Mouse (Mus musculus) midbrain, embryonic 12.5 days (tissue): Measurements from ENCODE around the gene Slc37a1. TPM values are rescaled to one million over a fixed set of nuclear protein-coding genes. Genes with fewer than 3 reads are reported as not detected.

Source experiments
- ATAC-seq: fragments of 200-750 bp; cut with Nextera tagmentation; 2 replicates; pipeline ENCODE4 v1.8.0; 2017; ENCODE audit warnings: low read depth, moderate TSS enrichment, moderate library complexity; ENCODE audit not compliant: low FRiP score
- H3K27ac ChIP-seq: fragments of 300-500 bp; sonication (generic); replicated peaks from 2 replicates; pipeline ENCODE4 v1.5.1; 2016; ENCODE audit warnings: mild to moderate bottlenecking
- H3K27me3 ChIP-seq: fragments of 300-500 bp; sonication (generic); 2 replicates; pipeline ENCODE4 v1.6.1; 2016; ENCODE audit warnings: mild to moderate bottlenecking
- H3K36me3 ChIP-seq: fragments of 300-500 bp; sonication (generic); 2 replicates; pipeline ENCODE4 v1.6.1; 2016
- H3K4me1 ChIP-seq: fragments of 300-500 bp; sonication (generic); 2 replicates; pipeline ENCODE4 v1.6.1; 2016
- H3K4me2 ChIP-seq: fragments of 300-500 bp; sonication (generic); replicated peaks from 2 replicates; pipeline ENCODE4 v1.6.1; 2016; ENCODE audit warnings: mild to moderate bottlenecking, moderate library complexity
- H3K4me3 ChIP-seq: fragments of 300-500 bp; sonication (generic); 2 replicates; pipeline ENCODE4 v1.5.1; 2016; ENCODE audit warnings: mild to moderate bottlenecking
- H3K9ac ChIP-seq: fragments of 300-500 bp; sonication (generic); replicated peaks from 2 replicates; pipeline ENCODE4 v1.6.1; 2016; ENCODE audit warnings: mild to moderate bottlenecking, moderate library complexity
- H3K9me3 ChIP-seq: fragments of 300-500 bp; sonication (generic); 2 replicates; pipeline ENCODE4 v1.6.1; 2016; ENCODE audit warnings: mild to moderate bottlenecking
- WGBS: fragments of 180-500 bp; shearing (Covaris S2); methylation state at CpG from one replicate; pipeline ENCODE4 v1.1.7; 2016; 5-methylcytosine and 5-hydroxymethylcytosine counted together
- polyA plus RNA-seq: library from polyadenylated mRNA; unstranded; fragments of >200 nt; fragmentation: Nextera tagmentation; extraction: Ambion mirVana; gene quantifications from 2 replicates; pipeline ENCODE4 v1.2.1, GENCODE M21; 2016

The Slc37a1 gene
- polyA plus RNA-seq, 1 experiment from 2014 or later: 9.3 TPM

GRCm38 (mm10) chr17:31280269-31280668 lies 6.3 kb upstream of the Slc37a1 start:
- ATAC-seq: no peak

DNA sequence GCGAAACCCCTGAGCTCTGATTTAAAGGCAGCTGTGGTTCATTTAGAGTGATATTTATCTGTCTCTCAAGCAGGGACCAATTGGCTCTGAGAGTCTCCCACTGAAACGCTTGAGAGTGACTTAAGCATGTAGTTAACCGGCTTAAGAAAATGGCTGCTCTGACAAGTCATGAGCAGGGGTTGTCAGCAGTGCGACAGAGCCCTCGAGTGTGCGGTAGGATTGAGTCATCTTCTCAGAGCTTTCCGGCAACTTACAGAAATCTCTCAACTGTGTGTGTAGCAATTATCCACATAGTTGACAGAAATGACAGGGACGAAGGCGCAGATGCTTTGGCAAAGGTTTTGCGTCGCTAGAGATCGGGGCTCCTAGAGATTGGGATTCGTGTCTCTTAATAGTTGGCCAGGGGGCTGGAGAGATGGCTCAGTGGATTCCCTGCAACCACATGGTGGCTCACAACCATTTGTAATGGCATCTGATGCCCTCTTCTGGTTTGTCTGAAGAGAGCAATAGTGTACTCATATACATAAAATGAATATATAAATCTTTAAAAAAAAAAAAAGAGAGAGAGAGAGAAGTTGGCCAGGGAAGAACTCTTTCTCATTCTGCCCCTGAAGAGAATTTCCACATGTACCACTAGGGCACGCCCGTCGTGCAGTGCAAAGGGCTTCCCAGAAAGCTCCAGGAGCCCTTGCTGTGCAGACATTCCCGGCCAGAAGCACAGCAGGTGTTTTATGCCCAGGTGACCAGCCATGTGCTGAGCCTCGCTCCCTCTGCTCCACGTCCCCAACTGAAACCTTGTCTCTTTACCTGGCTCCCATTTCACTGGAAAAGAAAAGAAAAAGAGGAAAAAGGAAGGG lies 4.5 kb upstream of the Slc37a1 start:
- Histone ChIP-seq H3K4me1 (peaks cover 18% of the 10 kb centered on the region), H3K4me2 (peak overlapping the region; percentile 9; the same call in 1 of the 2 replicates), H3K27me3 (peaks cover 10% of the 10 kb centered on the region; the same call in 1 of the 2 replicates), H3K4me3 (no peak overlapping the region), H3K27ac (no peak overlapping the region), H3K36me3 (no peaks in the 10 kb centered on the region), H3K9me3 (no peaks in the 10 kb centered on the region), H3K9ac (no peak overlapping the region)
- ATAC-seq: no peak
- 36% methylated on average over 19 of the region's 19 CpGs for WGBS

More at GRCm38 (mm10) chr17:31280269-31280668, 6.3 kb upstream of the Slc37a1 start:
- no peaks in the 10 kb centered on the region for H3K36me3 ChIP-seq
- H3K4me2 ChIP-seq: no peak overlapping the region
- H3K9ac ChIP-seq: no peak overlapping the region
- H3K4me3 ChIP-seq: no peak overlapping the region
- no peak overlapping the region for H3K27ac ChIP-seq
- no peaks in the 10 kb centered on the region for H3K9me3 ChIP-seq
- 83% methylated on average over 6 of the region's 6 CpGs for WGBS
- H3K4me1 ChIP-seq: peaks cover 25% of the 10 kb centered on the region
- H3K27me3 ChIP-seq: peaks cover 24% of the 10 kb centered on the region

DNA sequence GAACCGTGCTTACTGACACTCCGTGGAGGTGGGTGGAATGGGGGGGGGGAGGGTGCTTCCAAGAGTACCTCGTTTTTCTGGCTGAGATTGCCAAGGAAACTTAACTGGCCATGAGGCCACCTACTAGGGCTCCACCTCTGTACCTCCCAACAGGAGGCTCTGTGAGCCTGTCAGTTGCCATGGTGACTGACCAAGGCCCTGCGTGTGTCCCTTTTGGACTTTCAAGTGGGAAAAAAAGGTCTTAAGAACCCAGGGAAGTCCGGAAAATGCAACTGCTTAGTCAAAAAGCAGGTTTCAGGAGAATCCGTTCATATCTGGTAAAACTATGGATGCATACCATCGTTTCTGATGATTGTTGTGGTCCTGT lies 3.9 kb upstream of the Slc37a1 start:
- H3K4me3 ChIP-seq: no peak overlapping the region
- WGBS: 9% methylated on average over 7 of the region's 7 CpGs
- no peak overlapping the region for H3K9ac ChIP-seq
- H3K4me1 ChIP-seq: peaks cover 13% of the 10 kb centered on the region
- no peaks in the 10 kb centered on the region for H3K36me3 ChIP-seq
- no peak overlapping the region for H3K27ac ChIP-seq
- ATAC-seq: no peak
- peaks cover 10% of the 10 kb centered on the region; the same call in 1 of the 2 replicates for H3K27me3 ChIP-seq
- H3K9me3 ChIP-seq: no peaks in the 10 kb centered on the region
- peak overlapping the region; percentile 9; the same call in 1 of the 2 replicates for H3K4me2 ChIP-seq

DNA sequence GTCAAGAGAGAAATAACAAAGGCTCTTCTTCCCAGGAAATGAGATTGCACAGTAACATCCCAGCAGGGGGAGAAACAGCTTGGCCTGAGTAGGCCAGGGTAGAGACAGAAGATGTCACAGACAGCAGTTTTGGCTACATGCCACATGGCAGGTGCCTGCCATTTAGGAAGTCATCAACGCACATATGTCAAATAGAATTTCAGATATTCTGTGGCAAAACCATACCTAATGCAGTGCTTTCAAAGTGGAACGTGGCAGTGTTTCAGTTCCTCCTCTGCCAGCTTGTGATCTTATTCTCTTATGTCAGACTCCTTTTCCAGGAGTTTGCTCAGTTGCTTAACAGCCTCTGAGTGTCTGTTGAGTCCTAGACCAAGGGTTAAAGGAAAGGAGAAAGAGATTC lies 725 bp upstream of the Slc37a1 start:
- 83% methylated on average over 2 of the region's 2 CpGs for WGBS

DNA sequence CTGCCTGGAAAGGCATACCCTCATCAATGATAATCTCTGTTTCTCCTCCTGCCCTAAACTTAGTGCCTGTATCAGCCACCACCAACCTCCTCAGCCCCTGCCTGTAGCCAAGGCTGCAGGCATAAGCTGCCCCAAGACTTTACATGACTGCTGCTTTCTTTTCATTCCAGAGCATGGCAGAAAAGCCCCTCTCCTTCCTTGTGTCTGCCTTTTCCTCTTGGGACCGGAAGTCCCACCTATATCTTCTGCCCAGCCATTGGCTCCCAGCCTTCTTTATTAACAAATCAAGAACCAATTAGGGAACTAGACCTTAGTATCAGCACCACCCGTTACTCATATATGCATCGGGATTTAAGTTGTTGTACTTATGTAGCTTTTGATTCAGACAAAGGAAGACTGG lies 624 bp downstream of the Slc37a1 start:
- no peak overlapping the region for H3K4me3 ChIP-seq
- no peaks in the 10 kb centered on the region for H3K9me3 ChIP-seq
- no peak overlapping the region for H3K4me2 ChIP-seq
- WGBS: 86% methylated on average over 3 of the region's 3 CpGs
- H3K36me3 ChIP-seq: no peaks in the 10 kb centered on the region
- H3K27me3 ChIP-seq: peaks cover 7% of the 10 kb centered on the region; the same call in 1 of the 2 replicates
- no peak for ATAC-seq
- H3K9ac ChIP-seq: no peak overlapping the region
- H3K27ac ChIP-seq: no peak overlapping the region
- H3K4me1 ChIP-seq: peaks cover 7% of the 10 kb centered on the region

More for the DNA sequence above, 725 bp upstream of the Slc37a1 start:
- H3K9ac ChIP-seq: no peak overlapping the region
- no peak overlapping the region for H3K4me2 ChIP-seq
- H3K4me3 ChIP-seq: no peak overlapping the region
- H3K4me1 ChIP-seq: peaks cover 10% of the 10 kb centered on the region
- H3K27ac ChIP-seq: no peak overlapping the region
- H3K36me3 ChIP-seq: no peaks in the 10 kb centered on the region
- H3K27me3 ChIP-seq: peaks cover 12% of the 10 kb centered on the region; the same call in 1 of the 2 replicates
- ATAC-seq: no peak
- no peaks in the 10 kb centered on the region for H3K9me3 ChIP-seq

DNA sequence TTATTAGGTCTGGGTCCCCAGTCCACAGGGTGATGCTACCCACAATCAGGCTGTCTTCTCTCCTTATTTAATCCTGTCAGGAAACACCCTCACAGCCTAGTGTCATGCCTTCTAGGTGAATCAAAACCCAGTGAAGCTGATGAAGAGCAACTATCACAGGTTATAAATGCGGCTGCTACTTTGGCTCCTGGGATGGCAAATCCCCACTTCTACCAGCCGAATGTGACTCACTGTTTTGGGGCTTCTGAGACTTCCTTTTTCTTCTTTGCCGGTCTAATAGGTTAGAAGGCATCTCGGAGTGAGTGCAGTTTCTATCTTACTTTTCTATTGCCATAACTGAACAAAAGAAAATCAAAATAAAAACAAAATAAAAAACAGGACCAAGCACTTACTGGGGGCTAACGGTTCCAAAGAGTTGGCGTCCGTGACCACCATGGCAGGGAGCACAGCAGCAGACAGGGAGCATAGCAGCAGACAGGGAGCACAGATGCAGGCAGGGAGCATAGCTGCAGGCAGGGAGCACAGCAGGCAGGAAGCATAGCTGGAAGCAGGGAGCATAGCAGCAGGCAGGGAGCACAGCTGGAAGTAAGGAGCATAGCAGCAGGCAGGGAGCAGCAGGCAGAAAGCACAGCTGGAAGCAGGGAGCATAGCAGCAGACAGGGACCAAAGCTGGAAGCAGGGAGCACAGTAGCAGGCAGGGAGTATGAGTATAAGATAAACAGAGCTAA lies 2.6 kb downstream of the Slc37a1 start:
- Histone ChIP-seq H3K9ac (no peak overlapping the region), H3K27ac (no peak overlapping the region), H3K4me3 (no peak overlapping the region), H3K27me3 (peaks cover 5% of the 10 kb centered on the region; the same call in 1 of the 2 replicates), H3K4me1 (no peaks in the 10 kb centered on the region), H3K36me3 (no peaks in the 10 kb centered on the region), H3K4me2 (no peak overlapping the region), H3K9me3 (no peaks in the 10 kb centered on the region)
- no peak for ATAC-seq
- WGBS: 58% methylated on average over 7 of the region's 7 CpGs

- H3K9ac ChIP-seq: no peak overlapping the region
- no peak overlapping the region for H3K4me3 ChIP-seq
- no peaks in the 10 kb centered on the region for H3K9me3 ChIP-seq
- peaks cover 13% of the 10 kb centered on the region for H3K27me3 ChIP-seq
- no peak for ATAC-seq
- no peaks in the 10 kb centered on the region for H3K36me3 ChIP-seq
- H3K27ac ChIP-seq: no peak overlapping the region
- H3K4me2 ChIP-seq: no peak overlapping the region
- peaks cover 2% of the 10 kb centered on the region; the same call in 1 of the 2 replicates for H3K4me1 ChIP-seq
Observed at GRCm38 (mm10) chr17:31290311-31290710, 3.7 kb downstream of the Slc37a1 start.

DNA sequence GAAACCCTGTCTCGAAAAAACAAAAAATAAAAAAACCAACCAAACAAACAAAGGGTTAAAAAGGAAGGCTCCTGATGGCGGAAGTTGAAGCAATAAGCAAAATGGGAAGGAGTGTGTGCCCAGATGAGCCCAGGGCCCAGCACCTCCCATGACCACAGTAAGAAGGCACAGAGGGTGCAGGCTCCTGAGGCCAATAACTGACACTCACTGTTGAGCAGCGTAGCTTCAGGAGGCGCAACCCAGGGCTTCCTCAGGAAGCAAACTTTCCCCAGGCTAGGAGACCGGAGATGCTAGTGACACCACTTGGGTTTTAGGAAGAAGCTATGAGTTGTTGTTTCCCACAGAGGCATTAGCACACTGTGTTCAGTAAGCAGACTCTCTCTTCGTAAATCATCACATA lies 4.3 kb downstream of the Slc37a1 start:
- Histone ChIP-seq H3K4me2 (no peak overlapping the region), H3K9me3 (no peaks in the 10 kb centered on the region), H3K4me1 (peaks cover 8% of the 10 kb centered on the region; the same call in 1 of the 2 replicates), H3K9ac (no peak overlapping the region), H3K27me3 (peaks cover 19% of the 10 kb centered on the region), H3K36me3 (no peaks in the 10 kb centered on the region), H3K27ac (no peak overlapping the region), H3K4me3 (no peak overlapping the region)
- WGBS: 79% methylated on average over 6 of the region's 6 CpGs
- ATAC-seq: no peak

- Histone ChIP-seq H3K36me3 (no peaks in the 10 kb centered on the region), H3K4me1 (peaks cover 21% of the 10 kb centered on the region), H3K4me3 (no peak overlapping the region), H3K9ac (no peak overlapping the region), H3K27me3 (peaks cover 46% of the 10 kb centered on the region), H3K4me2 (no peak overlapping the region), H3K27ac (no peak overlapping the region), H3K9me3 (no peaks in the 10 kb centered on the region)
- no peak for ATAC-seq
- 86% methylated on average over 15 of the region's 15 CpGs for WGBS
Observed at GRCm38 (mm10) chr17:31294363-31295214, 8.0 kb downstream of the Slc37a1 start.

GRCm38 (mm10) chr17:31295215-31295891 lies 8.8 kb downstream of the Slc37a1 start:
- ATAC-seq: peak; percentile 17; the same call in 1 of the 2 replicates
- H3K27ac ChIP-seq: peak overlapping the region; percentile 73; the same call in 1 of the 2 replicates
- H3K36me3 ChIP-seq: no peaks in the 10 kb centered on the region
- peaks cover 21% of the 10 kb centered on the region for H3K4me1 ChIP-seq
- H3K4me2 ChIP-seq: peak overlapping the region; percentile 87
- peak overlapping the region; percentile 77 for H3K9ac ChIP-seq
- H3K27me3 ChIP-seq: peaks cover 46% of the 10 kb centered on the region
- H3K9me3 ChIP-seq: no peaks in the 10 kb centered on the region
- peak overlapping the region; percentile 61 for H3K4me3 ChIP-seq
- WGBS: 23% methylated on average over 25 of the region's 25 CpGs
